Mouse (Mus musculus): ENCODE measurements around the gene Npas3. TPM values are rescaled to one million over a fixed set of nuclear protein-coding genes. Genes with fewer than 3 reads are reported as not detected.

Gene Npas3
- polyA plus RNA-seq, 1 experiment: 1.2 TPM

DNA sequence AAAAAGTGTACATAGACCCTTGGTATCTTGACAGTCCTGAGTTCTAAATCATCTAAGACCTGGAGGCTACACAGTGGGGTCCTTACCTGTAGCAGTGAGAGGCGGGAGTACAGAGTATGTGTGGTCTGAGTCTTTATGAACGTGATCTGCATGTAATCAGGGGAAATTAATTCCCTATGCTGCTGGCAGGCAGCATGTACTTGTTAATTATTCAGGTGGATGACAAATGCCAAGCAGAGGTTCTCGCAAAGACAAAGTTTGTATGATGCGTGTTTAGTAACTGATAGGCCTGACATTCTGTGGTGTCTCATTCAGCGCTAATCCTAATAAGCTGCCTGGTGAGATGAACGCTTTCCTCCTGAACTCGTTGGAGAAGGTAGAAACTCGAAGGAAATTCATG lies 136.4 kb downstream of the Npas3 start:
- Histone ChIP-seq H3K9me3 (replicated peaks; ENCODE audit: control insufficient read depth, insufficient read depth, low read length, poor library complexity, severe bottlenecking) (no peaks in the 10 kb centered on the region), H3K27me3 (ENCODE audit: control insufficient read depth, insufficient read depth, low read length, poor library complexity, severe bottlenecking) (no peaks in the 10 kb centered on the region), H3K36me3 (ENCODE audit: control insufficient read depth, insufficient read depth, low read length, poor library complexity, severe bottlenecking) (no peaks in the 10 kb centered on the region), H3K4me3 (ENCODE audit: low read depth, low read length) (no peak overlapping the region), H3K27ac (ENCODE audit: insufficient read depth, low read length) (no peak overlapping the region), H3K4me1 (ENCODE audit: control insufficient read depth, insufficient read depth, low read length) (no peaks in the 10 kb centered on the region), H3K9ac (ENCODE audit: low read depth, poor library complexity, severe bottlenecking) (no peak overlapping the region)
- TF ChIP-seq CTCF (IDR thresholded peaks at IDR 0.05; ENCODE audit: low read depth, low read length) (no peak), EP300 (IDR thresholded peaks at IDR 0.05; ENCODE audit: insufficient read depth, low read depth, low read length) (no peak), POLR2A (IDR thresholded peaks at IDR 0.05; ENCODE audit: insufficient read depth, low read length) (no peak)

DNA sequence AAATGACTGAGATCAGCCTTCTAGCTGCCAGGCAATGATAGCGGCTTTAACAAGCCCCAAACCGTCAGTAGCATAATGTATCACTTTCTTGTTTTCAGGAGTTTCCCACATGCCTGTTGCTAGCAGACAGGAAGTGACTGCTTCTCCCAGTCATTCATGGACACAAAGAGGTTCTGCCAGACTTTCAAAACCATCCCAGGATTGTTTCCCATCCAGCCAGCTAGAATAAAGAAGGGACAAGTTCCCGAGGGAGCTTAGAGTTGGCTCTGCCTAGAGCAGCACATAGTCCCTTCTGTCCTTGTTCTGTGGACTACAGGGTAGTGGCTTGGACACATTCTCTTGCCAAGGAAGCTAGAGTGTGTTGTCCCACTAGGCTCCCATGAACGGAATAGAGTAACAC lies 157.4 kb downstream of the Npas3 start:
- Histone ChIP-seq H3K36me3 (ENCODE audit: control insufficient read depth, insufficient read depth, low read length, poor library complexity, severe bottlenecking) (no peaks in the 10 kb centered on the region), H3K4me3 (ENCODE audit: low read depth, low read length) (no peak overlapping the region), H3K9me3 (replicated peaks; ENCODE audit: control insufficient read depth, insufficient read depth, low read length, poor library complexity, severe bottlenecking) (no peaks in the 10 kb centered on the region), H3K4me1 (ENCODE audit: control insufficient read depth, insufficient read depth, low read length) (no peaks in the 10 kb centered on the region), H3K9ac (ENCODE audit: low read depth, poor library complexity, severe bottlenecking) (no peak overlapping the region), H3K27ac (ENCODE audit: insufficient read depth, low read length) (no peak overlapping the region), H3K27me3 (ENCODE audit: control insufficient read depth, insufficient read depth, low read length, poor library complexity, severe bottlenecking) (no peaks in the 10 kb centered on the region; the same call in 1 of the 2 replicates)
- TF ChIP-seq EP300 (IDR thresholded peaks at IDR 0.05; ENCODE audit: insufficient read depth, low read depth, low read length) (no peak), POLR2A (IDR thresholded peaks at IDR 0.05; ENCODE audit: insufficient read depth, low read length) (no peak), CTCF (IDR thresholded peaks at IDR 0.05; ENCODE audit: low read depth, low read length) (no peak)

DNA sequence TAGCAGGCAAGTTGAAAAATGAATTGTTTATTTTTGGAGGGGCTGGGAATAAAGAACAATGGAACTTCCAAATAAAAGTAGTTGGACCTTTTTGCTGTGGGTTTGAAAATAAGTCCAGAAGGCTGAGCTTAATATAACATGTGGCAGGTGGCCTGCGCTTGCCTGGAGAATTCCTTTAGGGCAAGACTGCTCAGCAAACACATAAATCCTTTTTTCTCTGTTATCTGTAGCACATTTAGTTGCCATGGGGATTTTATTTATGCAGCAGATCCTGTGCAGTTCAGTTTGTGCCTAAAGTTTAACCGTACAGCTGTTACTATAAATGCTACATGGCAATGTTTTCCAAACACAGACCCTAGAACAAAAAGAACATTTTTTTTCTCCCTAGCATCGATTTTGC lies 159.3 kb downstream of the Npas3 start:
- H3K9ac ChIP-seq (ENCODE audit: low read depth, poor library complexity, severe bottlenecking): no peak overlapping the region
- no peak for TF ChIP-seq POLR2A (IDR thresholded peaks at IDR 0.05; ENCODE audit: insufficient read depth, low read length)
- no peaks in the 10 kb centered on the region for H3K4me1 ChIP-seq (ENCODE audit: control insufficient read depth, insufficient read depth, low read length)
- H3K27ac ChIP-seq (ENCODE audit: insufficient read depth, low read length): no peak overlapping the region
- no peaks in the 10 kb centered on the region for H3K9me3 ChIP-seq (replicated peaks; ENCODE audit: control insufficient read depth, insufficient read depth, low read length, poor library complexity, severe bottlenecking)
- no peak overlapping the region for H3K4me3 ChIP-seq (ENCODE audit: low read depth, low read length)
- H3K27me3 ChIP-seq (ENCODE audit: control insufficient read depth, insufficient read depth, low read length, poor library complexity, severe bottlenecking): no peaks in the 10 kb centered on the region
- H3K36me3 ChIP-seq (ENCODE audit: control insufficient read depth, insufficient read depth, low read length, poor library complexity, severe bottlenecking): no peaks in the 10 kb centered on the region

GRCm38 (mm10) chr12:53409711-53410110 lies 161.2 kb downstream of the Npas3 start:
- H3K9me3 ChIP-seq (replicated peaks; ENCODE audit: control insufficient read depth, insufficient read depth, low read length, poor library complexity, severe bottlenecking): no peaks in the 10 kb centered on the region
- no peak overlapping the region for H3K4me3 ChIP-seq (ENCODE audit: low read depth, low read length)
- no peaks in the 10 kb centered on the region for H3K27me3 ChIP-seq (ENCODE audit: control insufficient read depth, insufficient read depth, low read length, poor library complexity, severe bottlenecking)
- no peak for TF ChIP-seq POLR2A (IDR thresholded peaks at IDR 0.05; ENCODE audit: insufficient read depth, low read length)
- no peak for TF ChIP-seq CTCF (IDR thresholded peaks at IDR 0.05; ENCODE audit: low read depth, low read length)
- TF ChIP-seq EP300 (IDR thresholded peaks at IDR 0.05; ENCODE audit: insufficient read depth, low read depth, low read length): no peak
- H3K27ac ChIP-seq (ENCODE audit: insufficient read depth, low read length): no peak overlapping the region
- no peak overlapping the region for H3K9ac ChIP-seq (ENCODE audit: low read depth, poor library complexity, severe bottlenecking)
- no peaks in the 10 kb centered on the region for H3K36me3 ChIP-seq (ENCODE audit: control insufficient read depth, insufficient read depth, low read length, poor library complexity, severe bottlenecking)
- H3K4me1 ChIP-seq (ENCODE audit: control insufficient read depth, insufficient read depth, low read length): no peaks in the 10 kb centered on the region

DNA sequence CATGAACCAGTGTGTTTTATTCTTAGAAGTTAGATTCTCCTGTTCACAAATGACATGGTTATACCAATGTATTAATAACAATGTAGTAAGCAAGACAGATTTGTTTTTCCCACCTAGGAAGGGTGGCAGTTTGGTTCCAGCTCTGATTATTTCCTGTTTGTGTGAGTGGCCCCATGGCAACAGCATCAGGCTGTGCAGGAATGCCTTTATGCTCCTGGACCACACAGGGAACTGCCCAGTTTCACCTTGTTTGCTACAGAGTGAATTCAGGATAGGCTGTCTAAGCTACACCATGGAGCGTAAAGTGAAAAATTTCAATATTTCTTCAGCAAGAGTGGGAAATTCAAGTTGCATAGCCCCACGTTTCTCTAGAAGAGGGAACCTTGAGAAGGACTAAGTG lies 162.2 kb downstream of the Npas3 start:
- Histone ChIP-seq H3K9ac (ENCODE audit: low read depth, poor library complexity, severe bottlenecking) (no peak overlapping the region), H3K9me3 (replicated peaks; ENCODE audit: control insufficient read depth, insufficient read depth, low read length, poor library complexity, severe bottlenecking) (no peaks in the 10 kb centered on the region), H3K36me3 (ENCODE audit: control insufficient read depth, insufficient read depth, low read length, poor library complexity, severe bottlenecking) (no peaks in the 10 kb centered on the region), H3K27ac (ENCODE audit: insufficient read depth, low read length) (no peak overlapping the region), H3K27me3 (ENCODE audit: control insufficient read depth, insufficient read depth, low read length, poor library complexity, severe bottlenecking) (no peaks in the 10 kb centered on the region), H3K4me1 (ENCODE audit: control insufficient read depth, insufficient read depth, low read length) (no peaks in the 10 kb centered on the region), H3K4me3 (ENCODE audit: low read depth, low read length) (no peak overlapping the region)
- TF ChIP-seq CTCF (IDR thresholded peaks at IDR 0.05; ENCODE audit: low read depth, low read length) (no peak), EP300 (IDR thresholded peaks at IDR 0.05; ENCODE audit: insufficient read depth, low read depth, low read length) (no peak), POLR2A (IDR thresholded peaks at IDR 0.05; ENCODE audit: insufficient read depth, low read length) (no peak)

GRCm38 (mm10) chr12:53416096-53416495 lies 167.6 kb downstream of the Npas3 start:
- H3K4me1 ChIP-seq (ENCODE audit: control insufficient read depth, insufficient read depth, low read length): no peaks in the 10 kb centered on the region
- TF ChIP-seq POLR2A (IDR thresholded peaks at IDR 0.05; ENCODE audit: insufficient read depth, low read length) (no peak), EP300 (IDR thresholded peaks at IDR 0.05; ENCODE audit: insufficient read depth, low read depth, low read length) (no peak), CTCF (IDR thresholded peaks at IDR 0.05; ENCODE audit: low read depth, low read length) (no peak)
- H3K9me3 ChIP-seq (replicated peaks; ENCODE audit: control insufficient read depth, insufficient read depth, low read length, poor library complexity, severe bottlenecking): no peaks in the 10 kb centered on the region
- no peak overlapping the region for H3K9ac ChIP-seq (ENCODE audit: low read depth, poor library complexity, severe bottlenecking)
- no peaks in the 10 kb centered on the region for H3K27me3 ChIP-seq (ENCODE audit: control insufficient read depth, insufficient read depth, low read length, poor library complexity, severe bottlenecking)
- no peaks in the 10 kb centered on the region for H3K36me3 ChIP-seq (ENCODE audit: control insufficient read depth, insufficient read depth, low read length, poor library complexity, severe bottlenecking)
- H3K27ac ChIP-seq (ENCODE audit: insufficient read depth, low read length): no peak overlapping the region
- no peak overlapping the region for H3K4me3 ChIP-seq (ENCODE audit: low read depth, low read length)

Data from ES-Bruce4 (cell line).